Mouse (Mus musculus) left cerebral cortex, postnatal 14 days (tissue): ENCODE results near the gene Lrig1. TPM values are rescaled to one million over a fixed set of nuclear protein-coding genes. Genes with fewer than 3 reads are reported as not detected.

ENCODE experiments used
- microRNA-seq, 2 experiments: library from miRNA; unstranded; fragments of <30 nt; microRNA quantifications; one replicate each; pipeline ENCODE4 v1.2.0; 2022
- total RNA-seq, 2 experiments: library from RNA; stranded (reverse); gene quantifications; 2 replicates each; pipeline ENCODE4 v1.2.3; 2021

Gene Lrig1
- total RNA-seq, 2 experiments from 2014 or later = 28.5 to 30.6 TPM

Small RNA genes lying within 50 kb of the gene (microRNA-seq; reads per million reads assigned to microRNA genes)
- gene Mir7041 = 0 reads per million in 2 experiments

Other genes with a start within 250 kb of the Lrig1 start
- 10 to 100 TPM; 13.7 to 15.8 TPM for gene Slc25a26, start 199.8 kb downstream of the Lrig1 start, total RNA-seq